Mouse (Mus musculus): ENCODE data around the gene Grk4. TPM values are rescaled to one million over a fixed set of nuclear protein-coding genes. Genes with fewer than 3 reads are reported as not detected.
"Not testable (repeated sequence)": the region's sequence is repeated elsewhere in the genome, so short reads cannot be mapped to it uniquely, and the experiment has no call there.

Gene Grk4
- total RNA-seq, 4 experiments from 2014 or later: 0.83 to 1.6 (median 1.3) TPM

DNA sequence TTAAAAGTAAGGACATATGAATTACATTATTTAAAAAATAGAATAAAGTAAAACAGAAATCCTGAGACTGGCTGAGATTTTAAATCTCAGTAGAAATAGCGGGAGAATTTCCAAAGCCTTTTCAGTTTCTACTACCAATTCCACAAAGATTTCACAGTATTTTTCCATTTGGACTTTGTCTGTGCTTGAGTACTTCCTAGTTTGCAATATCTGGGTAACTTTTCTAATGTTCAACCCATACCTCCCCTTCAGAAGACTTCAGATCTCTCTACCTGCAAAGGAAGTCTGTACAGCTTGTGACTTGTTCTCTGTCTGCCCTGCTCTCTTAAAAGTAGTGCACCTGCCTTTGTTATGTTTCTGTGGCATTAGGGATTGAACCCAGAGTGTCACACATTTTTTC is 48.3 kb downstream of the Grk4 start:
- no peak for DNase-seq (ENCODE audit: low spot score in 2 of 2)

- not testable (repeated sequence) for DNase-seq (ENCODE audit: low spot score in 2 of 2)
Observed at GRCm38 (mm10) chr5:34714371-34714770, 54.2 kb downstream of the Grk4 start.

DNA sequence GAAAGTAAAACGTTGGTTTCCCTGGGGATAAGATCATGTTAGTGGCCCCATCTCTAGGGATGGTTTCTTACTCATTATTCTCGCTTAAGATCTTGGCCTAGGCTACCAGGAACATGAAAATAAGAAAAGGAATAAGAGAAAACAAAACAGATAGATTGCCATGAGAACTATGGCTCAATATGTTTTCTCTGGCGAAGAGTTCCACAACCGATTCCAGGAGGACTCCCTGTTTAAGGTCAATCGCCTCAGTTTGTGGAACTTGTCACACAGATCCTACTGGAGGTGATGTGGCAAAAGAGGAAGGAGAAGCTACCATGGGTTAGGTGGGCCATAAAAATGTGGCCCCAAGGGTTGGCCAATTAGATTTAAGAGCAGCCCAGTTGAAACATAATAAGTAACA is 54.6 kb downstream of the Grk4 start:
- DNase-seq (ENCODE audit: low spot score in 2 of 2): no peak

GRCm38 (mm10) chr5:34729141-34729540 is 69.0 kb downstream of the Grk4 start:
- no peak for DNase-seq (ENCODE audit: low spot score in 2 of 2)

DNA sequence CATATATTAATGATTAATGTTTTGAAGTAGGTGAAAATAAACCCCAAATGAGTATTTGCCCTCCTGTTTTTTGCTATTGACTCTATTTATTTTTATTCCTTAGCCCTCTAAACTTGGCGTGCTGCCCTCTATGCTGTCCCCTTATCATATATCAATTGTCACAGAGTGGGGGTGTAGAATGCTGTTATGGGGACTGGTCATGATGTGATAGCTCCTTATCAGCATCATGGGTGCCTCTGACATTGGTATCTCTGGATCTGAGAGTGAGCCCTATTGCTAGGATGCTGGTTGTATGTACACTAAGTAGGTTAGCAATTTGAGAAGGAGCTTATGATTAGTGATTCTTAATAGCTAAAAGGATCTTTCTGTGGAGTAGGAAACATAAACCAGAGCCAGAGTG is 70.1 kb downstream of the Grk4 start:
- no peak for DNase-seq (ENCODE audit: low spot score in 2 of 2)

GRCm38 (mm10) chr5:34751477-34751876 is 91.3 kb downstream of the Grk4 start:
- DNase-seq (ENCODE audit: low spot score in 2 of 2): no peak

DNA sequence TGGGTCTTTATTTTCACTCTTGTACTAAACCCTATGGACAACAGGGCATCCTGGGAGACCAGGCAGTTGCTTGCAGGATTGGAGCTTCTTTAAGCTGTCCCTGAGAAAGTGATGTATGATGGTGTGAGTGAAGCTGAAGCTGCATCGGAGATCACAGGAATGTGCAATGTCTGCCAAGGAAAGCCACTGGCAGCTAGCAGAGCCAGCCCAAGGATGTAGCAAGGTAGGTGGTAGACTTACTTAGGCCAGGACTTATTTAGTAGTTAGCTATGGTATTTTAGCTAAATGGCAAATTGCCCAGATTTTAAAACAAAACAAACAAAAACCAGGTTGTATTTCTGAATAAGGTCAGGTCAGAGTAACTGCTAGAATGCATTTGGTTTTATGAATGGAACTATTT is 98.6 kb downstream of the Grk4 start:
- no peak for DNase-seq (ENCODE audit: low spot score in 2 of 2)

DNA sequence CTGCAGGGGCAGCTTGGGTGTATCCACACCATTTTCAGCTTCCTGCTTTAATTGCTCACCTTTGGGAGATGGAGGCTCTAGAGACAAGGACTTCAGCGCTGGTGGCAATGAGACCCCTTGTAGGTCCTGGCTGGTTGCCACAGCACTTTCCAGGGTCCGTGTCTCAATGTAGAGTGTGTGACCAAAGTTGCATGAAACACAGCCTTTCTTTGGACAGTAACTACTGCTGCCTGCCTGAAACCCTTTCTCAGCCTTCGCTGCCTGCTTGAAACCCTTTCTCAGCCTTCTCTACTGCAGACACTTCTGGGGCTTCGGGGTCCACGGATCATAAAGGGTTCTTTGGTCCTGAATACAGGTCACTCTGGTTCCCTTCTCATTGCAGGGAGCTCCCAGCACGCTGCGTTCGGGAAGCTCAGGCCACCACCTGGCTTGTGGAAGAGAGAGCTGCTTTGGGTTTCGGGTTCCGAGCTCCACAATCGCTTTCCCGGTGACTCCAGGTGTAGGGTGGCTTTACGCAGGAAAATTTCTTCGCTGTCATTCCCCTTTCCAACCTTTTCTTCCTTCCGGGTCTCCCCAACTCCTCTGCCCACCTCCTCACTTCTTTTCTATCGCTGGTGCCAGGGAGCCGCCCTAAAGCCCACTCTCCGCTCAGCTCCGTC is 100.8 kb downstream of the Grk4 start:
- DNase-seq (ENCODE audit: low spot score in 2 of 2): peak in 1 of 2 experiments; percentile 9

GRCm38 (mm10) chr5:34761509-34761908 is 101.3 kb downstream of the Grk4 start, which contains the start of gene Htt:
TSS of gene Htt (plus strand) at chr5:34761740.
- peak; percentile 89 to 93 for DNase-seq (ENCODE audit: low spot score in 2 of 2)

DNA sequence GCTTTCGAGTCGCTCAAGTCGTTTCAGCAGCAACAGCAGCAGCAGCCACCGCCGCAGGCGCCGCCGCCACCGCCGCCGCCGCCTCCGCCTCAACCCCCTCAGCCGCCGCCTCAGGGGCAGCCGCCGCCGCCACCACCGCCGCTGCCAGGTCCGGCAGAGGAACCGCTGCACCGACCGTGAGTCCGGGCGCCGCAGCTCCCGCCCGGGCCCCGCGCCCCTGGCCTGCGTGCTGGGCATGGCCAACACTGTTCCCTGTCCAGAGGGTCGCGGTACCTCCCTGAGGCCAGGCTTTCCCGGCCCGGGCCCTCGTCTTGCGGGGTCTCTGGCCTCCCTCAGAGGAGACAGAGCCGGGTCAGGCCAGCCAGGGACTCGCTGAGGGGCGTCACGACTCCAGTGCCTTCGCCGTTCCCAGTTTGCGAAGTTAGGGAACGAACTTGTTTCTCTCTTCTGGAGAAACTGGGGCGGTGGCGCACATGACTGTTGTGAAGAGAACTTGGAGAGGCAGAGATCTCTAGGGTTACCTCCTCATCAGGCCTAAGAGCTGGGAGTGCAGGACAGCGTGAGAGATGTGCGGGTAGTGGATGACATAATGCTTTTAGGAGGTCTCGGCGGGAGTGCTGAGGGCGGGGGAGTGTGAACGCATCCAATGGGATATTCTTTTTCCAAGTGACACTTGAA is 101.9 kb downstream of the Grk4 start:
- peak; percentile 3 to 4 for DNase-seq (ENCODE audit: low spot score in 2 of 2)

DNA sequence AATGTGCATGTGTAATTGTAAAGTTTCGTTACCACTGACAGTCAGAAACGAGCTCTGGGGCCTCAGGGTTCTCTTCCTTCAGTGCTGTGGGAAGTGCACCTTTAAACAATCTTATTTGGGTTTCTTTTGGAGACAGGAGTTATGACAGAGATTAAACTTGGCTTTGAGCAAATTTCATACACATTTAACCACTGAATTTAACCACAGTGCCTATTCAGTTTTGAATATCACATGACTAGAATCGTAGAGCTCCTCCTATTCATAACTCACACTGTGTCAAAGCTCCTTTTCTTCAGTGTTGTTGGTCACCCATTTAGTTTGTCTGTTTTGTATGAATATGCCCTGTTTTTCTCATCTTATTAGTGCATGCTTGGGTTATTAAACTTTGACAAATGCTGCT is 111.6 kb downstream of the Grk4 start:
- no peak for DNase-seq (ENCODE audit: low spot score in 2 of 2)

- DNase-seq (ENCODE audit: low spot score in 2 of 2): no peak
Observed at GRCm38 (mm10) chr5:34772696-34773245, 112.6 kb downstream of the Grk4 start.

- DNase-seq (ENCODE audit: low spot score in 2 of 2): no peak
Observed at GRCm38 (mm10) chr5:34773392-34773791, 113.2 kb downstream of the Grk4 start.

GRCm38 (mm10) chr5:34785027-34785426 is 124.8 kb downstream of the Grk4 start:
- DNase-seq (ENCODE audit: low spot score in 2 of 2): no peak

DNA sequence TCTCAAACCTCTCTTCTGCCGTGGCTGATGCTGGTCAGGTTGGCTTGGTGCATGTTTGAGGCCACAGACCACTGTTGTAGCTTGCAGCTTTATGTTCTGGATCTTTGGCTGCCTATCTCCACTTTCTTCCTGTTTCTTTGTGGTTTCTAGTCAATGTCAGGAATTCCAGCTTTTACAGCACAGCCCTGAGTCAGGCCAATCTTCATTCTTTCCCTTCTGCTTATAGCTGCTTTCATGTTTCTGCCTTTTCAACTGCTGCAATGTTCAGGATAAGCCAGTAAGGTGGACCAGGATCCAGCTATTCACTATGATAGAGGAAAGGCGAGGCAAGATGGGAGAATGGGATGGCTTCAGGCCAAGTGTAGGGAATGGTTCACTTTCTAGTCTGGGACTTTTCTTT is 131.0 kb downstream of the Grk4 start:
- no peak for DNase-seq (ENCODE audit: low spot score in 2 of 2)

GRCm38 (mm10) chr5:34800292-34800953 is 140.2 kb downstream of the Grk4 start:
- DNase-seq (ENCODE audit: low spot score in 2 of 2): no peak

Small RNA genes lying within 50 kb of the gene (microRNA-seq; reads per million reads assigned to microRNA genes)
- gene Mir467g: not detected

Other genes starting within 250 kb of the Grk4 start
- 1 to 10 TPM; 1.7 to 4.0 (median 2.6) TPM for gene Tnip2, start 146.4 kb upstream of the Grk4 start, total RNA-seq (2022)
- gene Sh3bp2, start 134.5 kb upstream of the Grk4 start, total RNA-seq (2022): 1 to 10 TPM in 3 of 4 experiments, under 1 TPM in 1; 0.59 to 2.7 (median 1.4) TPM
- gene Add1, start 86.7 kb upstream of the Grk4 start, total RNA-seq (2022): 10 to 100 TPM; 59.0 to 71.9 (median 66.0) TPM
- 1 to 10 TPM; 3.3 to 8.8 (median 4.6) TPM for gene Mfsd10, start 23.2 kb upstream of the Grk4 start, total RNA-seq (2022)
- 10 to 100 TPM; 13.2 to 19.2 (median 16.0) TPM for gene Nop14, start 231 bp upstream of the Grk4 start, total RNA-seq (2022)
- gene Htt, start 101.4 kb downstream of the Grk4 start, total RNA-seq (2022): 1 to 10 TPM; 6.3 to 8.8 (median 7.0) TPM
- gene Msantd1, start 247.6 kb downstream of the Grk4 start, total RNA-seq (2022): under 1 TPM; 0.10 to 0.56 (median 0.20) TPM

Data from gastrocnemius, adult 8-10 months (tissue).